Mouse (Mus musculus) erythroblast, embryonic 14.5 days (primary cell): Measurements from ENCODE around the gene Ubr4.

ENCODE experiments used
- GATA1 ChIP-seq: IDR thresholded peaks from 2 replicates; pipeline ENCODE4 v1.6.1; 2012; ENCODE audit warnings: low read length, inconsistent platforms, mixed read lengths
- TAL1 ChIP-seq: IDR thresholded peaks from 3 replicates; pipeline ENCODE4 v1.6.1; 2012; ENCODE audit warnings: low read length, inconsistent platforms, mixed read lengths

DNA sequence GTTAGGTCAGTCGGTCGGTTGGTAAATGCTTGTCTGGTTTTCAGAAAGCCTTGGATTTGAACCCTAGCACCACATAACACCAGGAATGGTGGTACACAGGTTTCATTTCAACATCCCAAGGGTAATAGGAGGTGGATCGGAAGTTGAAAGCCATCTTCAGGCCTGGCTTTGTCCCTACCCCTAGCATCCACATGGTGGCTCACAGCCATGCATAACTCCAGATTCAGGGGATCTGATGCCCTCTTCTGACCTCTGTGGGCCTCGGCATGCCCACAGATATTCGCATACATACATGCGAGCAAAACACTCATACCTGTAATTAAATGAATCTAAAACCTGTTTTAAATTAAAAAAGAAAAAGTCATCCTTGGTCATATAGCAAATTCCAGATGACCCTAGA, 149.3 kb downstream of the Ubr4 start:
- TF ChIP-seq GATA1 (no peak), TAL1 (no peak)
